Mouse (Mus musculus): ENCODE measurements at regions not wholly inside any gene's neighbourhood (a gene's known extent, or its start where the extent isn't known, plus 50 kb on each side); places are given as distances from the start of the nearest gene placed in this dataset.

DNA sequence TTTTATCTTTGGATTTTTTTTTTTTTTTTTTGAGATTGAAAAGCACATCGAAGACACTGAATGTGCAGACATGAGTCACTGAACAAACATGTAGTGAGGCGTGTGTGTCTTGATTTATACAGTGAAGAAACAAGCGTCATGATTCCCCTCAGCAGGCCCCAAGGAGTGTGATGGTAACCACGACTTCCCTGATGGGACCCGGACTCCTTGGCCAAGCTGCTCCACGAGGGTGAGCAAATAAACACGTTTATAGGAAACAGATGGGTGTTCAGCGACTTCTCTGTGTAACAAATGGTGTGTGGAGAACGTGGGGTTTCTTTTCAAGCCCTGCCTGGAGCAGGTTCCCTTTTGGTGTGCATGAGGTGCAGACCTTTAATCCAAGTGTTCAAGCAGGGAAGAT lies 228.9 kb upstream of the Elac2 start:
- Histone ChIP-seq H3K27me3 (replicated peaks; ENCODE audit: control insufficient read depth, insufficient read depth, low read length) (no peaks in the 10 kb centered on the region), H3K4me2 (ENCODE audit: low read length) (no peak overlapping the region), H3K36me3 (ENCODE audit: control insufficient read depth, insufficient read depth) (no peaks in the 10 kb centered on the region), H3K9me3 (ENCODE audit: control insufficient read depth, low read length) (no peaks in the 10 kb centered on the region), H3K9ac (replicated peaks; ENCODE audit: low read depth, low read length) (no peak overlapping the region), H3K27ac (ENCODE audit: low read length) (no peak overlapping the region), H3K4me3 (replicated peaks; ENCODE audit: low read length) (no peak overlapping the region), H3K4me1 (replicated peaks; ENCODE audit: control insufficient read depth, insufficient read depth, low read length) (no peaks in the 10 kb centered on the region)
- WGBS, result 69% methylated on average over 9 of the region's 9 CpGs
- ATAC-seq, result no peak

DNA sequence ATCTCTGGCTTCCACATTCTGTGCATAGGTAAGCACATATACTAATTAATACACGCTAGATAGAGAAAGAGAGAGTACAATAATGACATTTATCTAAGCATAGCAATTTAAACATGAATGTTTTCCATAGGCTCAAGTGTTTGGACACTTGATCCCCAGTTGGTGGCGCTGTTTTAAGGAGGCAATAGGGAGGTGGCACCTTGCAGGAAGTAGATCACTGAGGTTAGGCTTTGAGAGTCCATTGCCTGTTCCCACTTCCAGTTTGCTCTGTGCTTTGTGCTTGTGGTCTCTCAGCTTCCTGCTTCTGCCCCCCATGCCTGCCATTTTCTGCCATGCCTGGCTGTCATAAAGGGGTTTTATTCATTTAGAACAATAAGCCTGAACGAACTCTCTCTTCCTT lies 226.5 kb upstream of the Elac2 start:
- H3K4me2 ChIP-seq (ENCODE audit: low read length), result no peak overlapping the region
- H3K36me3 ChIP-seq (ENCODE audit: control insufficient read depth, insufficient read depth), result no peaks in the 10 kb centered on the region
- no peaks in the 10 kb centered on the region for H3K4me1 ChIP-seq (replicated peaks; ENCODE audit: control insufficient read depth, insufficient read depth, low read length)
- no peak overlapping the region for H3K9ac ChIP-seq (replicated peaks; ENCODE audit: low read depth, low read length)
- 52% methylated on average over 3 of the region's 3 CpGs for WGBS
- no peaks in the 10 kb centered on the region for H3K27me3 ChIP-seq (replicated peaks; ENCODE audit: control insufficient read depth, insufficient read depth, low read length)
- H3K27ac ChIP-seq (ENCODE audit: low read length), result no peak overlapping the region
- H3K4me3 ChIP-seq (replicated peaks; ENCODE audit: low read length), result no peak overlapping the region
- no peaks in the 10 kb centered on the region for H3K9me3 ChIP-seq (ENCODE audit: control insufficient read depth, low read length)
- no peak for ATAC-seq

DNA sequence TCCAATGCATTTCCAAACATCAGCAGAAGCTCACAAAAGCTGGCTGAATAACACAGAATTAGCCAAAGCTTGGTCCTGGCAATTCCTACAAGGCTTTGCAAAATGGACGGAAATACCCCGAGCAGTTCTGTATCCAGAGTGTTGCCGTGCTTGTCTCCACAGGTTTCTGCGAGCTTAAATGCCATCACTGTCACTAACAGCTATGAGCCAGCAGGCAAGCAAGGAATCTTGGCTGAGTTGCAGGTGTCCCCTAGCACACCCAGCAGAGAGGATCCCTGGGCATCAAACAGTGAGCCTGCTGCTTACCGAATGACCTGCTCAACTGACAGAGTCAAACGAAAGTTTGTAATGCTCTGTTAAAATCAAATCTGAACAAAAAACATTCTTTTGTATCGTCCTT lies 226.0 kb upstream of the Elac2 start:
- no peak for ATAC-seq
- Histone ChIP-seq H3K9ac (replicated peaks; ENCODE audit: low read depth, low read length) (no peak overlapping the region), H3K27ac (ENCODE audit: low read length) (no peak overlapping the region), H3K4me3 (replicated peaks; ENCODE audit: low read length) (no peak overlapping the region), H3K4me2 (ENCODE audit: low read length) (no peak overlapping the region), H3K36me3 (ENCODE audit: control insufficient read depth, insufficient read depth) (no peaks in the 10 kb centered on the region), H3K4me1 (replicated peaks; ENCODE audit: control insufficient read depth, insufficient read depth, low read length) (no peaks in the 10 kb centered on the region), H3K27me3 (replicated peaks; ENCODE audit: control insufficient read depth, insufficient read depth, low read length) (no peaks in the 10 kb centered on the region), H3K9me3 (ENCODE audit: control insufficient read depth, low read length) (no peaks in the 10 kb centered on the region)
- WGBS, result 38% methylated on average over 7 of the region's 7 CpGs

DNA sequence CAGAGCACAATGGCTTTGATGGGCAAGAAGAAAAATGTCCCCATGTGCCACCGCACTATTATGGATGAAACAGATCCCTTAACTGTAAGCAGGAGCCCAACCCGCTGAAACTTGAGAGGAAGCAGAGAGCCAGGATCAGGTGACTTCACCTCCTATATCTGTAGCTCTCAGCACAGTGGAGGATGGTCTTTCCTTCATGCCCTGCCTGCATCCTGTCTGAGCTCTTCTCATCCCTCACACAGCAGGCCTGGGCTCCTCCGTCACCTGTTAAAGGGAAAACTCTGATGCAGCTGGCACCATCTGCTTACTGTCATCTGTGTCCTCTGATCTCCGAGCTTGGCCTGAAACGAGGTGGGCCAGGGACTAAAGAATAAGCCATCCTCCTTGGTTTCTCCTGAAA lies 224.8 kb upstream of the Elac2 start:
- Histone ChIP-seq H3K9me3 (ENCODE audit: control insufficient read depth, low read length) (no peaks in the 10 kb centered on the region), H3K4me1 (replicated peaks; ENCODE audit: control insufficient read depth, insufficient read depth, low read length) (no peaks in the 10 kb centered on the region), H3K27ac (ENCODE audit: low read length) (no peak overlapping the region), H3K36me3 (ENCODE audit: control insufficient read depth, insufficient read depth) (no peaks in the 10 kb centered on the region), H3K4me2 (ENCODE audit: low read length) (no peak overlapping the region), H3K27me3 (replicated peaks; ENCODE audit: control insufficient read depth, insufficient read depth, low read length) (no peaks in the 10 kb centered on the region), H3K4me3 (replicated peaks; ENCODE audit: low read length) (no peak overlapping the region), H3K9ac (replicated peaks; ENCODE audit: low read depth, low read length) (no peak overlapping the region)
- no peak for ATAC-seq
- 75% methylated on average over 5 of the region's 5 CpGs for WGBS

DNA sequence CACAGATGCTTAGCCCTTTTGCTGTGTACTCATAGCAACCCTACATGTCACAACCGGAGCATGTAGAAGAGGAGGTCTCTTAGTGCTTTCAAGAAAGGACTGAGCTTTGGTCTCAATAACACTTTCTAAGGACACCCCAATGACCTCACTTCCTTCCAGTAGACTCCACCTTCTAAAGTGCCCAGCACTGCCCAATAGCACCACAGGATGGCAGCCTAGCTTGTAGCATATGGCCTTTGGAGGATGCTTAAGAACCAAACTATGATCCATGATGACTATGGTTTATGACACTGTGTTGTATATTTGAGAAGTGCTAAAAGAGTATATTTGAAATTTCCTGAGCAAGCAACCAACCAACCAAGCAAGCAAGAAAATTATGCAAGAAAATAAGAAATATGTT lies 223.3 kb upstream of the Elac2 start:
- 92% methylated on average over 1 of the region's 1 CpGs for WGBS
- H3K9ac ChIP-seq (replicated peaks; ENCODE audit: low read depth, low read length), result no peak overlapping the region
- no peak overlapping the region for H3K4me3 ChIP-seq (replicated peaks; ENCODE audit: low read length)
- H3K27ac ChIP-seq (ENCODE audit: low read length), result no peak overlapping the region
- H3K4me1 ChIP-seq (replicated peaks; ENCODE audit: control insufficient read depth, insufficient read depth, low read length), result no peaks in the 10 kb centered on the region
- H3K27me3 ChIP-seq (replicated peaks; ENCODE audit: control insufficient read depth, insufficient read depth, low read length), result no peaks in the 10 kb centered on the region
- H3K9me3 ChIP-seq (ENCODE audit: control insufficient read depth, low read length), result no peaks in the 10 kb centered on the region
- no peak overlapping the region for H3K4me2 ChIP-seq (ENCODE audit: low read length)
- ATAC-seq, result no peak
- no peaks in the 10 kb centered on the region for H3K36me3 ChIP-seq (ENCODE audit: control insufficient read depth, insufficient read depth)

DNA sequence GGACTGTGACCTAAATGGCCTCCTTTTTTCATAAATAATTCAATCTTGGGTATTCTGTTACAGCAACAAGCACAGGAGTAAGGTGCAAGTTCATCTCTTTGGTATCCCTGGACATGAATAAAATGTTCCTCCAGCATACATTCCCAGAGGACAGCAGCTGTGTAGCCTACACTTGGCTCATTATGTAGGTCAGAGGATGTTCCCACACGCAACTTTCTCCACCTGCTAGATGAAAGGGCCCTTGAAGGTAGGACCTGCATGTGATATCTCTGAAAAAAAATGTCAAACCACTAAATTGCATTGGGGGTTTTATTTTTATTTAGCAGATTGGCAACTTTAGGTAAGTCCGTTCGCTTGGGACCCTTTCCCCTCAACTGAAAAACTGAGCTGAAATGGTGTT lies 218.2 kb upstream of the Elac2 start:
- ATAC-seq, result no peak
- H3K27me3 ChIP-seq (replicated peaks; ENCODE audit: control insufficient read depth, insufficient read depth, low read length), result no peaks in the 10 kb centered on the region

DNA sequence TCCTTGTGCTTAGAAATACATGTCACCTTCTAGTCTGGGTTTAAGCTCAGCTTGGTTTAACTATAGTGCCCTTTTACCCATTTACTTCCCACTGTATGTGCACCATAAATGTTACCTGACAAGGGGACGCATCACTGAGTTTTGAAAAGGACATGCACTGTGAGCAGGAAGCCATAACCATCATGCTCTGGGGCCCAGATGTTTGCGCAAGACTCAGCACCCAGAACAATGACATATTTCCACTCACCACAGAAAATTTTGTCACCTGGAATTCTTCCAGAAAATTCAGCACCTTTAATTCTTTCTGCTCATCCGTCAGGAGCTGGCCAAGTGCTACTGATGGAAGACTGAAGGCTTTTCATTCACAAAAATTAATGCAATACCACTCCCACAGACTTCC lies 216.1 kb upstream of the Elac2 start:
- H3K9me3 ChIP-seq (ENCODE audit: control insufficient read depth, low read length), result no peaks in the 10 kb centered on the region
- no peak overlapping the region for H3K27ac ChIP-seq (ENCODE audit: low read length)
- ATAC-seq, result no peak
- no peak overlapping the region for H3K4me2 ChIP-seq (ENCODE audit: low read length)
- H3K4me3 ChIP-seq (replicated peaks; ENCODE audit: low read length), result no peak overlapping the region
- no peak overlapping the region for H3K9ac ChIP-seq (replicated peaks; ENCODE audit: low read depth, low read length)
- 81% methylated on average over 3 of the region's 3 CpGs for WGBS
- H3K4me1 ChIP-seq (replicated peaks; ENCODE audit: control insufficient read depth, insufficient read depth, low read length), result peaks cover 4% of the 10 kb centered on the region
- no peaks in the 10 kb centered on the region for H3K36me3 ChIP-seq (ENCODE audit: control insufficient read depth, insufficient read depth)
- no peaks in the 10 kb centered on the region for H3K27me3 ChIP-seq (replicated peaks; ENCODE audit: control insufficient read depth, insufficient read depth, low read length)

More for the DNA sequence above, 218.2 kb upstream of the Elac2 start:
- H3K4me3 ChIP-seq (replicated peaks; ENCODE audit: low read length), result no peak overlapping the region
- no peak overlapping the region for H3K4me2 ChIP-seq (ENCODE audit: low read length)
- peaks cover 4% of the 10 kb centered on the region for H3K4me1 ChIP-seq (replicated peaks; ENCODE audit: control insufficient read depth, insufficient read depth, low read length)
- no peaks in the 10 kb centered on the region for H3K9me3 ChIP-seq (ENCODE audit: control insufficient read depth, low read length)
- no peak overlapping the region for H3K9ac ChIP-seq (replicated peaks; ENCODE audit: low read depth, low read length)
- 94% methylated on average over 3 of the region's 3 CpGs for WGBS
- H3K36me3 ChIP-seq (ENCODE audit: control insufficient read depth, insufficient read depth), result no peaks in the 10 kb centered on the region
- no peak overlapping the region for H3K27ac ChIP-seq (ENCODE audit: low read length)

DNA sequence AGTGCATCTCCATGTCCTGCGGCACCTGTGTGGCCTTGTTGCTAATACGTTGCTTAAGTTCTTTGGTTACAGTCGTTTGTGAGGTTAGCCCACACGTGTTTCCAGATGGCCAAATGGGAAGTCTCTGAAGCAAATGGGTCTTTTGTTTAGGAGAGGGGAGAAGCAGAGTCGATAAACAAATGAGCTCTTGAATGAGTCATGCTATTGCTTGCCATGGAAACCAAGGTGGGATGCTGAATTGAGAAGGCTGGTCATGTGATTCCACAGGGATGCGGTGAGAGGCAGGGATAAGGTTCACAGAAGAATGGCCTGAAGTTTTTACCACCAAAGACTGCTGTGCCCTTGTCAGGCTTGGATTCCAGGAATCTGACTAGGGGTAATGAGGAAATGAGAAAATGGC lies 214.8 kb upstream of the Elac2 start:
- 15% methylated on average over 6 of the region's 6 CpGs for WGBS
- H3K27ac ChIP-seq (ENCODE audit: low read length), result no peak overlapping the region
- H3K36me3 ChIP-seq (ENCODE audit: control insufficient read depth, insufficient read depth), result no peaks in the 10 kb centered on the region
- no peak for ATAC-seq
- H3K9ac ChIP-seq (replicated peaks; ENCODE audit: low read depth, low read length), result no peak overlapping the region
- H3K27me3 ChIP-seq (replicated peaks; ENCODE audit: control insufficient read depth, insufficient read depth, low read length), result no peaks in the 10 kb centered on the region
- H3K4me2 ChIP-seq (ENCODE audit: low read length), result no peak overlapping the region
- H3K4me3 ChIP-seq (replicated peaks; ENCODE audit: low read length), result no peak overlapping the region
- peaks cover 4% of the 10 kb centered on the region for H3K4me1 ChIP-seq (replicated peaks; ENCODE audit: control insufficient read depth, insufficient read depth, low read length)
- H3K9me3 ChIP-seq (ENCODE audit: control insufficient read depth, low read length), result no peaks in the 10 kb centered on the region

DNA sequence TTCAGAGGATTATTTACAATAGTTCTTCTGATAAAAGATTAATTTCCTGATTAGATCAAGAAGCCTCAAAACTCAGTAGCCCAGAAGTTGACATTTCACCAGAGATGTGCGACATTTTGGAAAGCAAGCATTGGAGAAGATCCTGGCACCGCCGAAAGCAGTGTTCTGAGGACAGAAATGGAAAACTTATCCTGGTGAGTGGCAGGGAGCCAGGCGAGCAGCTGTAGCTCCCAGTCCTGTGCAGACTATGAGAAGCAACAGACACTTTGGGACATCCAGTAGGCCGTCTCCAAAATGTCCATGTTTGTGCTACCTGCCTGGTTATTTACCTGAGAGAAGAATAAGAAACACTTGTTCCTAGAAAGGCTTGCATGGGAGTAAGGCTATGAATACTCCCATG lies 202.1 kb upstream of the Elac2 start:
- Histone ChIP-seq H3K4me1 (replicated peaks; ENCODE audit: control insufficient read depth, insufficient read depth, low read length) (no peaks in the 10 kb centered on the region), H3K27ac (ENCODE audit: low read length) (no peak overlapping the region), H3K4me2 (ENCODE audit: low read length) (no peak overlapping the region), H3K27me3 (replicated peaks; ENCODE audit: control insufficient read depth, insufficient read depth, low read length) (no peaks in the 10 kb centered on the region), H3K36me3 (ENCODE audit: control insufficient read depth, insufficient read depth) (no peaks in the 10 kb centered on the region), H3K9ac (replicated peaks; ENCODE audit: low read depth, low read length) (no peak overlapping the region), H3K9me3 (ENCODE audit: control insufficient read depth, low read length) (no peaks in the 10 kb centered on the region), H3K4me3 (replicated peaks; ENCODE audit: low read length) (no peak overlapping the region)
- WGBS, result 78% methylated on average over 5 of the region's 5 CpGs
- no peak for ATAC-seq

DNA sequence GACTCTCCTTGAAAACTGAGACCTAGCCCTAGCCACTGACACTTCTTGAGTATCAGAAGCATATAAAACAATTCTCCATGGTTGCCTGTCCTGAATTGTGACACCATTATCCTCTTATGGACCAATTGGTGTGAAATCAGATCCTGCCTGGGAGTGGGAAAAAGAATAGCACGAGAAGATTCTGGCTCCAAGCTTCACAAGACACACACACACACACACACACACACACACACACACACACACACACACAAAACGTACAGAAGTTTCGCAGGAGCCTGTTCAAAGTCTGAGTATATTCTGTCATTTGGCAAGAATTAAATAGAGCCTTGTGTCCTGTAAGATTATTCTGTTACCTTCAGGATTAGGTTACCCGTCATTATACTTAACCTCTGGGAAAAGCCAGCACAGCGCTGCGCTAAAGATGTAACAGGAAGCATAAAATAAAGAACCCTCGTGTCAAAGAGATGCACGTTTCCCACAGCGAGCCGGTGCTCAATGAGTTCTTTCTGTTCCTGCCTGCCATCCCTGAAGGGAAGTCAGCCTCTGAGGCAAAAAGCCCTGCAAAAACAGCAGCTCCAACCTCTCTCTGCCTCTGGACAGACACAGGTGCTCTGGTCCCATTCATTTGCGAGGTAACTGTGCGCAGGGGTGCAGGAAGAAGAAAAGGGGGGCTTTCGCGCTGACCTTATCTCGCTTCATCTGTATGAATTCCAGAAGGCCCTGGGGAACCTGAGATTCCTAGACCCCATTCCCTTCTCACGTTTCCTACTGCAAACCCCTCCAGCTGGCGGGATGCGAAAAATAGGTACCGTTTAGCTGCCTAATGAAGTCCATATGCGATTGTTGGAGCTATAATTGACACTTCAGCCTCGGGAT lies 178.4 kb upstream of the Elac2 start:
- Histone ChIP-seq H3K4me3 (replicated peaks; ENCODE audit: low read length) (no peak overlapping the region), H3K4me1 (replicated peaks; ENCODE audit: control insufficient read depth, insufficient read depth, low read length) (no peaks in the 10 kb centered on the region; the same call in 1 of the 2 replicates), H3K27me3 (replicated peaks; ENCODE audit: control insufficient read depth, insufficient read depth, low read length) (no peaks in the 10 kb centered on the region), H3K4me2 (ENCODE audit: low read length) (no peak overlapping the region), H3K9me3 (ENCODE audit: control insufficient read depth, low read length) (no peaks in the 10 kb centered on the region), H3K27ac (ENCODE audit: low read length) (no peak overlapping the region), H3K36me3 (ENCODE audit: control insufficient read depth, insufficient read depth) (no peaks in the 10 kb centered on the region), H3K9ac (replicated peaks; ENCODE audit: low read depth, low read length) (no peak overlapping the region)
- WGBS, result 59% methylated on average over 20 of the region's 21 CpGs
- no peak for ATAC-seq
